18 mouse cellular contexts compared by ENCODE assay signal in the genomic region with DNA sequence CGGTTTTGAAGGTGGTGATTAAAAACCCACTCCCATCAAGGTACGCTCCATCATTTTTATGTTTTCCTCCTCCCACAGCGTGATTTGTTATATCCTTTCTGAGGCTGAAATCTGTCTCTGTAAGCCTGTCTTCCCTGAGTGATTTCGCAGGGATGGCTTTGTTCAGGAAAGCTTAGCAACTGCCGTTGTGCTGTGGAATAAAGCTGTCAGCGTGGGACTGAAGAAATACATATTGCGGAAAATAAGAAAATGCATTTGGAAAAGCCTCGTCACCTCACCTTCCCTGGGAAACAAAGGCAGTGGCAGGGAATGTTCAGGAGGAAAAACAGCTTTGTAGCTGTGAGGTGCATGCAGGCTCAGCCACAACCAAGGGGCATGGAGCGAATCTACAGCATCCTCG.
DNase-seq lines count a peak whose midpoint lies in the region; ATAC-seq lines count a peak whose summit lies in the region.
"Had no signal": no experiment of that assay in that cellular context is flagged by ENCODE, and none has a peak within 500 bp of the region (broad histone marks: within the 10 kb centered on the region; RNA-seq: fewer than 3 reads in every experiment).

No protein-coding gene starts in this region.

- H3K4me2 ChIP-seq in hindbrain, embryonic 11.5 days (replicated peaks; ENCODE audit: low read depth, low read length), result no peak overlapping the region
- H3K4me2 ChIP-seq in forebrain, embryonic 12.5 days, result no peak overlapping the region
- H3K4me2 ChIP-seq in hindbrain, embryonic 14.5 days (replicated peaks), result 0 out of 2 replicates have a peak overlapping the region, but pooled peaks have one; percentile 11
- H3K4me2 ChIP-seq in midbrain, embryonic 16.5 days (ENCODE audit: low read length), result peak overlapping the region; percentile 33; the same call in 1 of the 2 replicates
- H3K4me2 ChIP-seq: embryonic facial prominence, embryonic 12.5 days; heart, embryonic 12.5 days had no signal

- H3K36me3 ChIP-seq in hindbrain, embryonic 10.5 days, result no peaks in the 10 kb centered on the region
- H3K36me3 ChIP-seq in hindbrain, embryonic 11.5 days (ENCODE audit: control insufficient read depth, insufficient read depth, low read length), result no peaks in the 10 kb centered on the region
- no peaks in the 10 kb centered on the region for H3K36me3 ChIP-seq in forebrain, embryonic 12.5 days (replicated peaks)
- no peaks in the 10 kb centered on the region for H3K36me3 ChIP-seq in hindbrain, embryonic 14.5 days (replicated peaks; ENCODE audit: control insufficient read depth, insufficient read depth)
- no peaks in the 10 kb centered on the region for H3K36me3 ChIP-seq in midbrain, embryonic 16.5 days (ENCODE audit: control insufficient read depth, insufficient read depth, low read length)
- H3K36me3 ChIP-seq: embryonic facial prominence, embryonic 12.5 days; heart, embryonic 12.5 days had no signal

- no peak for ATAC-seq in hindbrain, embryonic 11.5 days (ENCODE audit: low FRiP score)
- ATAC-seq in forebrain, embryonic 12.5 days (ENCODE audit: low FRiP score), result no peak
- ATAC-seq in hindbrain, embryonic 14.5 days (ENCODE audit: low FRiP score), result no peak
- no peak for ATAC-seq in midbrain, embryonic 16.5 days
- ATAC-seq: intestine, postnatal 0 days had no signal

- WGBS in hindbrain, embryonic 10.5 days, result 69% methylated on average over 10 of the region's 10 CpGs
- 72% methylated on average over 10 of the region's 10 CpGs for WGBS in hindbrain, embryonic 11.5 days
- WGBS in forebrain, embryonic 12.5 days, result 61% methylated on average over 10 of the region's 10 CpGs
- WGBS in hindbrain, embryonic 14.5 days, result 48% methylated on average over 10 of the region's 10 CpGs
- 31% methylated on average over 10 of the region's 10 CpGs for WGBS in midbrain, embryonic 16.5 days

- H3K27me3 ChIP-seq in hindbrain, embryonic 10.5 days (ENCODE audit: insufficient read depth, poor library complexity, severe bottlenecking), result no peaks in the 10 kb centered on the region
- no peaks in the 10 kb centered on the region for H3K27me3 ChIP-seq in hindbrain, embryonic 11.5 days (ENCODE audit: control insufficient read depth, insufficient read depth, low read length)
- H3K27me3 ChIP-seq in forebrain, embryonic 12.5 days, result no peaks in the 10 kb centered on the region
- H3K27me3 ChIP-seq in hindbrain, embryonic 14.5 days (ENCODE audit: control insufficient read depth, insufficient read depth, low read length), result no peaks in the 10 kb centered on the region
- no peaks in the 10 kb centered on the region for H3K27me3 ChIP-seq in midbrain, embryonic 16.5 days (ENCODE audit: control insufficient read depth, insufficient read depth, low read depth, low read length)
- H3K27me3 ChIP-seq: embryonic facial prominence, embryonic 12.5 days; heart, embryonic 12.5 days had no signal

- no peaks in the 10 kb centered on the region for H3K9me3 ChIP-seq in hindbrain, embryonic 10.5 days
- H3K9me3 ChIP-seq in hindbrain, embryonic 11.5 days (ENCODE audit: control insufficient read depth, low read length), result no peaks in the 10 kb centered on the region
- no peaks in the 10 kb centered on the region for H3K9me3 ChIP-seq in forebrain, embryonic 12.5 days
- H3K9me3 ChIP-seq in hindbrain, embryonic 14.5 days (ENCODE audit: control insufficient read depth, low read length), result no peaks in the 10 kb centered on the region
- H3K9me3 ChIP-seq in midbrain, embryonic 16.5 days (replicated peaks; ENCODE audit: control insufficient read depth, low read length, poor library complexity, severe bottlenecking), result no peaks in the 10 kb centered on the region
- H3K9me3 ChIP-seq: embryonic facial prominence, embryonic 12.5 days; heart, embryonic 12.5 days had no signal

- H3K9ac ChIP-seq in hindbrain, embryonic 11.5 days (ENCODE audit: low read depth, low read length), result no peak overlapping the region
- no peak overlapping the region for H3K9ac ChIP-seq in forebrain, embryonic 12.5 days
- peak overlapping the region; percentile 12; the same call in 1 of the 2 replicates for H3K9ac ChIP-seq in hindbrain, embryonic 14.5 days
- peak overlapping the region; percentile 47; the same call in 1 of the 2 replicates for H3K9ac ChIP-seq in midbrain, embryonic 16.5 days (ENCODE audit: low read depth, low read length)
- H3K9ac ChIP-seq: embryonic facial prominence, embryonic 12.5 days; heart, embryonic 12.5 days had no signal

- H3K27ac ChIP-seq in hindbrain, embryonic 10.5 days, result peak overlapping the region; percentile 45; the same call in 1 of the 2 replicates
- H3K27ac ChIP-seq in hindbrain, embryonic 11.5 days (ENCODE audit: low read depth, low read length), result no peak overlapping the region
- peak overlapping the region; percentile 65; the same call in 1 of the 2 replicates for H3K27ac ChIP-seq in forebrain, embryonic 12.5 days
- peak overlapping the region; percentile 77 for H3K27ac ChIP-seq in hindbrain, embryonic 14.5 days
- peak overlapping the region; percentile 87 for H3K27ac ChIP-seq in midbrain, embryonic 16.5 days (ENCODE audit: low read length)
- H3K27ac ChIP-seq: embryonic facial prominence, embryonic 12.5 days; left cerebral cortex, adult 2 months had no signal

- no peak for DNase-seq in hindbrain, embryonic 10.5 days (ENCODE audit: low spot score)
- DNase-seq in hindbrain, embryonic 11.5 days (ENCODE audit: low spot score), result no peak
- DNase-seq in hindbrain, embryonic 14.5 days (ENCODE audit: low spot score), result no peak
- DNase-seq in heart, adult 8-10 months (ENCODE audit: low spot score), result no peak
- DNase-seq in kidney, postnatal 25 days, result no peak
- DNase-seq in lung, postnatal 4 days, result no peak
- DNase-seq: adrenal gland, adult 2 months; cerebellum, adult 2 months; kidney, postnatal 10 days; lung, postnatal 10 days; retina, postnatal 1 day; right cerebral cortex, postnatal 4 days had no signal

- H3K4me3 ChIP-seq in hindbrain, embryonic 10.5 days, result no peak overlapping the region
- H3K4me3 ChIP-seq in hindbrain, embryonic 11.5 days (ENCODE audit: low read depth, low read length), result no peak overlapping the region
- H3K4me3 ChIP-seq in forebrain, embryonic 12.5 days (replicated peaks), result no peak overlapping the region
- no peak overlapping the region for H3K4me3 ChIP-seq in hindbrain, embryonic 14.5 days (replicated peaks; ENCODE audit: low read length)
- H3K4me3 ChIP-seq in midbrain, embryonic 16.5 days (ENCODE audit: low read depth, low read length), result no peak overlapping the region
- H3K4me3 ChIP-seq: embryonic facial prominence, embryonic 12.5 days; heart, embryonic 12.5 days; left cerebral cortex, adult 2 months had no signal

- peaks cover 34% of the 10 kb centered on the region for H3K4me1 ChIP-seq in hindbrain, embryonic 10.5 days (replicated peaks)
- H3K4me1 ChIP-seq in hindbrain, embryonic 11.5 days (replicated peaks; ENCODE audit: control insufficient read depth, insufficient read depth, low read length), result no peaks in the 10 kb centered on the region
- peaks cover 28% of the 10 kb centered on the region for H3K4me1 ChIP-seq in forebrain, embryonic 12.5 days
- H3K4me1 ChIP-seq in hindbrain, embryonic 14.5 days (replicated peaks; ENCODE audit: control insufficient read depth, insufficient read depth, low read length), result peaks cover 37% of the 10 kb centered on the region
- peaks cover 36% of the 10 kb centered on the region for H3K4me1 ChIP-seq in midbrain, embryonic 16.5 days (ENCODE audit: control insufficient read depth, insufficient read depth, low read length)
- H3K4me1 ChIP-seq: heart, embryonic 12.5 days had no signal

Comparison
In these comparisons a context has a peak if more than half of its experiments do, and no peak if none do; other contexts are left out.
1. H3K4me2 ChIP-seq: peak in hindbrain, embryonic 14.5 days (single experiment) and midbrain, embryonic 16.5 days (single experiment); none in hindbrain, embryonic 11.5 days (single experiment) and forebrain, embryonic 12.5 days (single experiment).
2. H3K9ac ChIP-seq: peak in hindbrain, embryonic 14.5 days (single experiment) and midbrain, embryonic 16.5 days (single experiment); none in hindbrain, embryonic 11.5 days (single experiment) and forebrain, embryonic 12.5 days (single experiment).